Mouse (Mus musculus) hindbrain, embryonic 14.5 days (tissue): ENCODE results near the gene Prkg1. TPM values are rescaled to one million over a fixed set of nuclear protein-coding genes. Genes with fewer than 3 reads are reported as not detected.
A peak's percentile ranks its signal among the peaks of the same experiment; 100 is the strongest.

ENCODE experiments used
- ATAC-seq: fragments of 200-750 bp; cut with Nextera tagmentation; 2 replicates; pipeline ENCODE4 v1.8.0; 2017; ENCODE audit warnings: moderate number of reproducible peaks, mild to moderate bottlenecking, moderate TSS enrichment, moderate library complexity; ENCODE audit not compliant: low FRiP score
- DNase-seq: peaks from one replicate; pipeline ENCODE4 v3.0.0-alpha.2; 2015; ENCODE audit warnings: low spot score
- H3K27ac ChIP-seq: fragments of 300-500 bp; sonication (generic); 2 replicates; pipeline ENCODE4 v1.5.1; 2014; ENCODE audit warnings: mild to moderate bottlenecking, moderate library complexity
- H3K27me3 ChIP-seq: fragments of 300-500 bp; sonication (generic); 2 replicates; pipeline ENCODE4 v1.6.1; 2014; ENCODE audit warnings: mild to moderate bottlenecking, low read length, mixed read lengths; ENCODE audit not compliant: control insufficient read depth, insufficient read depth
- H3K36me3 ChIP-seq: fragments of 300-500 bp; sonication (generic); replicated peaks from 2 replicates; pipeline ENCODE4 v1.6.1; 2014; ENCODE audit not compliant: control insufficient read depth, insufficient read depth
- H3K4me1 ChIP-seq: fragments of 300-500 bp; sonication (generic); replicated peaks from 2 replicates; pipeline ENCODE4 v1.6.1; 2014; ENCODE audit warnings: antibody characterized with exemption, low read length, mixed read lengths; ENCODE audit not compliant: control insufficient read depth, insufficient read depth
- H3K4me2 ChIP-seq: fragments of 300-500 bp; sonication (generic); replicated peaks from 2 replicates; pipeline ENCODE4 v1.6.1; 2014; ENCODE audit warnings: mild to moderate bottlenecking, moderate library complexity
- H3K4me3 ChIP-seq: fragments of 300-500 bp; sonication (generic); replicated peaks from 2 replicates; pipeline ENCODE4 v1.5.1; 2014; ENCODE audit warnings: mild to moderate bottlenecking, low read length
- H3K9ac ChIP-seq: fragments of 300-500 bp; sonication (generic); 2 replicates; pipeline ENCODE4 v1.6.1; 2014
- H3K9me3 ChIP-seq: fragments of 300-500 bp; sonication (generic); 2 replicates; pipeline ENCODE4 v1.6.1; 2016; ENCODE audit warnings: low read length; ENCODE audit not compliant: control insufficient read depth
- WGBS: fragments of 180-500 bp; shearing (Covaris S2); extraction: QIAGEN DNeasy Blood & Tissue Kit; methylation state at CpG from one replicate; pipeline ENCODE4 v1.1.7; 2014; 5-methylcytosine and 5-hydroxymethylcytosine counted together
- polyA plus RNA-seq: library from polyadenylated mRNA; unstranded; fragments of >200 nt; fragmentation: Nextera tagmentation; extraction: Ambion mirVana; gene quantifications from 2 replicates; pipeline ENCODE4 v1.2.1, GENCODE M21; 2014

Gene Prkg1
- polyA plus RNA-seq, 1 experiment from 2014 or later, result 7.0 TPM

- Histone ChIP-seq H3K27me3 (no peaks in the 10 kb centered on the region), H3K27ac (no peak overlapping the region), H3K4me3 (no peak overlapping the region), H3K36me3 (no peaks in the 10 kb centered on the region), H3K4me1 (no peaks in the 10 kb centered on the region), H3K4me2 (no peak overlapping the region), H3K9ac (no peak overlapping the region), H3K9me3 (no peaks in the 10 kb centered on the region)
- WGBS, result 86% methylated on average over 5 of the region's 5 CpGs
- ATAC-seq (no peak), DNase-seq (no peak)
These were observed 833.2 kb downstream of the Prkg1 start for GRCm38 (mm10) chr19:30931469-30932192.

- WGBS, result 90% methylated on average over 1 of the region's 1 CpGs
- Histone ChIP-seq H3K9me3 (no peaks in the 10 kb centered on the region), H3K36me3 (no peaks in the 10 kb centered on the region), H3K27me3 (no peaks in the 10 kb centered on the region), H3K4me3 (no peak overlapping the region), H3K27ac (no peak overlapping the region), H3K4me1 (no peaks in the 10 kb centered on the region), H3K4me2 (no peak overlapping the region), H3K9ac (no peak overlapping the region)
- no peak for ATAC-seq
- no peak for DNase-seq
These were observed 840.8 kb downstream of the Prkg1 start for GRCm38 (mm10) chr19:30924032-30924431.

GRCm38 (mm10) chr19:30902290-30902689 lies 862.5 kb downstream of the Prkg1 start:
- Histone ChIP-seq H3K4me1 (no peaks in the 10 kb centered on the region), H3K9ac (no peak overlapping the region), H3K27ac (no peak overlapping the region), H3K9me3 (no peaks in the 10 kb centered on the region), H3K4me2 (no peak overlapping the region), H3K4me3 (no peak overlapping the region), H3K27me3 (no peaks in the 10 kb centered on the region), H3K36me3 (no peaks in the 10 kb centered on the region)
- ATAC-seq (no peak), DNase-seq (no peak)

- 84% methylated on average over 3 of the region's 3 CpGs for WGBS
- DNase-seq, result no peak
- H3K9ac ChIP-seq, result no peak overlapping the region
These were observed 863.8 kb downstream of the Prkg1 start for GRCm38 (mm10) chr19:30901025-30901424.

GRCm38 (mm10) chr19:30890377-30890776 lies 874.5 kb downstream of the Prkg1 start:
- no peaks in the 10 kb centered on the region for H3K9me3 ChIP-seq
- DNase-seq (no peak), ATAC-seq (peak; percentile 76)
- H3K4me3 ChIP-seq, result no peak overlapping the region
- H3K27ac ChIP-seq, result no peak overlapping the region
- no peak overlapping the region for H3K9ac ChIP-seq
- H3K36me3 ChIP-seq, result no peaks in the 10 kb centered on the region
- peaks cover 4% of the 10 kb centered on the region; the same call in 1 of the 2 replicates for H3K4me1 ChIP-seq
- no peak overlapping the region for H3K4me2 ChIP-seq
- 25% methylated on average over 2 of the region's 2 CpGs for WGBS
- no peaks in the 10 kb centered on the region for H3K27me3 ChIP-seq

More at GRCm38 (mm10) chr19:30901025-30901424, 863.8 kb downstream of the Prkg1 start:
- H3K36me3 ChIP-seq, result no peaks in the 10 kb centered on the region
- no peaks in the 10 kb centered on the region for H3K9me3 ChIP-seq
- H3K4me1 ChIP-seq, result no peaks in the 10 kb centered on the region
- no peak overlapping the region for H3K27ac ChIP-seq
- H3K4me2 ChIP-seq, result no peak overlapping the region
- no peaks in the 10 kb centered on the region for H3K27me3 ChIP-seq
- ATAC-seq, result no peak
- H3K4me3 ChIP-seq, result no peak overlapping the region

- H3K9me3 ChIP-seq, result no peaks in the 10 kb centered on the region
- no peaks in the 10 kb centered on the region for H3K27me3 ChIP-seq
- no peaks in the 10 kb centered on the region for H3K36me3 ChIP-seq
- DNase-seq (no peak), ATAC-seq (no peak)
- WGBS, result 81% methylated on average over 3 of the region's 3 CpGs
- H3K9ac ChIP-seq, result no peak overlapping the region
- H3K4me3 ChIP-seq, result no peak overlapping the region
- no peak overlapping the region for H3K27ac ChIP-seq
- no peak overlapping the region for H3K4me2 ChIP-seq
- peaks cover 4% of the 10 kb centered on the region; the same call in 1 of the 2 replicates for H3K4me1 ChIP-seq
These were observed 875.0 kb downstream of the Prkg1 start for GRCm38 (mm10) chr19:30889851-30890250.

- no peaks in the 10 kb centered on the region for H3K36me3 ChIP-seq
- no peak overlapping the region for H3K4me3 ChIP-seq
- no peak for ATAC-seq
- H3K9me3 ChIP-seq, result no peaks in the 10 kb centered on the region
- DNase-seq, result no peak
- no peak overlapping the region for H3K27ac ChIP-seq
- no peaks in the 10 kb centered on the region for H3K27me3 ChIP-seq
- 90% methylated on average over 4 of the region's 4 CpGs for WGBS
- H3K4me2 ChIP-seq, result no peak overlapping the region
- H3K9ac ChIP-seq, result no peak overlapping the region
- no peaks in the 10 kb centered on the region for H3K4me1 ChIP-seq
These were observed 903.4 kb downstream of the Prkg1 start for GRCm38 (mm10) chr19:30861441-30861840.

GRCm38 (mm10) chr19:30851023-30851422 lies 913.8 kb downstream of the Prkg1 start:
- no peak for DNase-seq
- Histone ChIP-seq H3K9ac (no peak overlapping the region), H3K4me2 (no peak overlapping the region), H3K27me3 (no peaks in the 10 kb centered on the region), H3K4me1 (no peaks in the 10 kb centered on the region), H3K9me3 (no peaks in the 10 kb centered on the region), H3K36me3 (no peaks in the 10 kb centered on the region), H3K4me3 (no peak overlapping the region), H3K27ac (no peak overlapping the region)
- 85% methylated on average over 4 of the region's 4 CpGs for WGBS
- no peak for ATAC-seq

- no peak overlapping the region for H3K4me3 ChIP-seq
- H3K27me3 ChIP-seq, result no peaks in the 10 kb centered on the region
- no peak for DNase-seq
- no peak for ATAC-seq
- H3K9ac ChIP-seq, result no peak overlapping the region
- no peaks in the 10 kb centered on the region for H3K4me1 ChIP-seq
- no peaks in the 10 kb centered on the region for H3K36me3 ChIP-seq
- no peak overlapping the region for H3K4me2 ChIP-seq
- H3K27ac ChIP-seq, result no peak overlapping the region
- WGBS, result 84% methylated on average over 4 of the region's 4 CpGs
- H3K9me3 ChIP-seq, result no peaks in the 10 kb centered on the region
These were observed 919.9 kb downstream of the Prkg1 start for GRCm38 (mm10) chr19:30844916-30845315.

GRCm38 (mm10) chr19:30843637-30844036 lies 921.2 kb downstream of the Prkg1 start:
- H3K4me3 ChIP-seq, result no peak overlapping the region
- DNase-seq (no peak), ATAC-seq (peak; percentile 44)
- WGBS, result 65% methylated on average over 4 of the region's 4 CpGs
- no peaks in the 10 kb centered on the region for H3K36me3 ChIP-seq
- H3K9me3 ChIP-seq, result no peaks in the 10 kb centered on the region
- H3K27me3 ChIP-seq, result no peaks in the 10 kb centered on the region
- peak overlapping the region; percentile 38 for H3K27ac ChIP-seq
- H3K4me1 ChIP-seq, result no peaks in the 10 kb centered on the region
- H3K9ac ChIP-seq, result no peak overlapping the region
- no peak overlapping the region for H3K4me2 ChIP-seq
